Mouse (Mus musculus) lung, postnatal 0 days (tissue): ENCODE measurements around the gene Slc16a12. TPM values are rescaled to one million over a fixed set of nuclear protein-coding genes. Genes with fewer than 3 reads are reported as not detected.
A peak's percentile ranks its signal among the peaks of the same experiment; 100 is the strongest.
"Not testable (repeated sequence)": the region's sequence is repeated elsewhere in the genome, so short reads cannot be mapped to it uniquely, and the experiment has no call there.

Source experiments
- ATAC-seq: fragments of 200-750 bp; cut with Nextera tagmentation; 2 replicates; pipeline ENCODE4 v1.8.0; 2017; ENCODE audit warnings: moderate library complexity
- DNase-seq: peaks from one replicate; pipeline ENCODE4 v3.0.0-alpha.2; 2016; ENCODE audit warnings: low spot score
- H3K27ac ChIP-seq: fragments of 300-500 bp; sonication (generic); 2 replicates; pipeline ENCODE4 v1.5.1; 2014; ENCODE audit warnings: antibody characterized with exemption, mild to moderate bottlenecking, low read length, mixed read lengths
- H3K27me3 ChIP-seq: fragments of 300-500 bp; sonication (generic); replicated peaks from 2 replicates; pipeline ENCODE4 v1.6.1; 2014; ENCODE audit warnings: low read length, mixed read lengths; ENCODE audit not compliant: insufficient read depth
- H3K36me3 ChIP-seq: fragments of 300-500 bp; sonication (generic); 2 replicates; pipeline ENCODE4 v1.6.1; 2014; ENCODE audit warnings: low read length, mixed read lengths; ENCODE audit not compliant: insufficient read depth
- H3K4me1 ChIP-seq: fragments of 300-500 bp; sonication (generic); 2 replicates; pipeline ENCODE4 v1.6.1; 2014; ENCODE audit warnings: antibody characterized with exemption, low read depth, low read length, mixed read lengths; ENCODE audit not compliant: insufficient read depth
- H3K4me2 ChIP-seq: fragments of 300-500 bp; sonication (generic); replicated peaks from 2 replicates; pipeline ENCODE4 v1.6.1; 2014; ENCODE audit warnings: low read depth, mild to moderate bottlenecking, low read length, moderate library complexity, mixed read lengths
- H3K4me3 ChIP-seq: fragments of 300-500 bp; sonication (generic); 2 replicates; pipeline ENCODE4 v1.5.1; 2014; ENCODE audit warnings: low read depth, low read length
- H3K9ac ChIP-seq: fragments of 300-500 bp; sonication (generic); replicated peaks from 2 replicates; pipeline ENCODE4 v1.6.1; 2014; ENCODE audit warnings: low read depth, mild to moderate bottlenecking
- H3K9me3 ChIP-seq: fragments of 300-500 bp; sonication (generic); 2 replicates; pipeline ENCODE4 v1.6.1; 2016; ENCODE audit warnings: low read length, mixed read lengths
- CTCF ChIP-seq: IDR thresholded peaks from 2 replicates; pipeline ENCODE4 v1.5.1; 2016; ENCODE audit warnings: antibody characterized with exemption, mild to moderate bottlenecking
- EP300 ChIP-seq: IDR thresholded peaks from 2 replicates; pipeline ENCODE4 v1.6.1; 2016; ENCODE audit warnings: antibody characterized with exemption, mild to moderate bottlenecking, control low read depth
- WGBS: fragments of 180-500 bp; shearing (Covaris S2); extraction: QIAGEN DNeasy Blood & Tissue Kit; methylation state at CpG from one replicate; pipeline ENCODE4 v1.1.7; 2014; 5-methylcytosine and 5-hydroxymethylcytosine counted together
- polyA plus RNA-seq: library from polyadenylated mRNA; unstranded; fragments of >200 nt; fragmentation: Nextera tagmentation; extraction: Ambion mirVana; gene quantifications from 2 replicates; pipeline ENCODE4 v1.2.1, GENCODE M21; 2015

The Slc16a12 gene
- polyA plus RNA-seq, 1 experiment from 2014 or later: 9.4 TPM

GRCm38 (mm10) chr19:34751150-34751549, 4.1 kb upstream of the Slc16a12 start:
- Histone ChIP-seq H3K36me3 (no peaks in the 10 kb centered on the region), H3K4me2 (no peak overlapping the region), H3K9ac (no peak overlapping the region), H3K27ac (peak overlapping the region; percentile 21; the same call in 1 of the 2 replicates), H3K4me3 (no peak overlapping the region), H3K4me1 (peaks cover 4% of the 10 kb centered on the region; the same call in 1 of the 2 replicates), H3K27me3 (no peaks in the 10 kb centered on the region), H3K9me3 (no peaks in the 10 kb centered on the region)
- DNase-seq (peak; percentile 84), ATAC-seq (peak; percentile 64)
- 44% methylated on average over 4 of the region's 4 CpGs for WGBS
- TF ChIP-seq EP300: peak; percentile 30; the same call in 1 of the 2 replicates
- TF ChIP-seq CTCF: peak; percentile 64

GRCm38 (mm10) chr19:34748992-34749391, 1.9 kb upstream of the Slc16a12 start:
- ATAC-seq (no peak), DNase-seq (no peak)
- H3K9ac ChIP-seq: no peak overlapping the region
- WGBS: 73% methylated on average over 2 of the region's 2 CpGs
- H3K4me2 ChIP-seq: no peak overlapping the region
- no peak for TF ChIP-seq EP300
- no peak for TF ChIP-seq CTCF
- H3K27me3 ChIP-seq: no peaks in the 10 kb centered on the region
- no peaks in the 10 kb centered on the region for H3K36me3 ChIP-seq
- H3K27ac ChIP-seq: no peak overlapping the region
- peaks cover 4% of the 10 kb centered on the region; the same call in 1 of the 2 replicates for H3K4me1 ChIP-seq
- H3K4me3 ChIP-seq: no peak overlapping the region
- H3K9me3 ChIP-seq: no peaks in the 10 kb centered on the region

- H3K4me2 ChIP-seq: peak overlapping the region; percentile 93; the same call in 1 of the 2 replicates
- H3K27ac ChIP-seq: not testable (repeated sequence)
Measured at GRCm38 (mm10) chr19:34747969-34748368, 880 bp upstream of the Slc16a12 start.

GRCm38 (mm10) chr19:34746201-34746600, 888 bp downstream of the Slc16a12 start:
- peak overlapping the region; percentile 70 for H3K4me3 ChIP-seq
- H3K9me3 ChIP-seq: no peaks in the 10 kb centered on the region
- H3K27me3 ChIP-seq: no peaks in the 10 kb centered on the region
- peak overlapping the region; percentile 87 for H3K27ac ChIP-seq
- peak overlapping the region; percentile 46; the same call in 1 of the 2 replicates for H3K9ac ChIP-seq
- ATAC-seq (0 out of 2 replicates have a peak, but pooled peaks have one; percentile 4), DNase-seq (peak; percentile 23)
- H3K4me1 ChIP-seq: no peaks in the 10 kb centered on the region
- no peaks in the 10 kb centered on the region for H3K36me3 ChIP-seq
- TF ChIP-seq EP300: no peak
- TF ChIP-seq CTCF: no peak
- peak overlapping the region; percentile 93 for H3K4me2 ChIP-seq
- 8% methylated on average over 9 of the region's 9 CpGs for WGBS

More at GRCm38 (mm10) chr19:34747969-34748368, 880 bp upstream of the Slc16a12 start:
- not testable (repeated sequence) for DNase-seq, H3K4me3 ChIP-seq, H3K27me3 ChIP-seq, ATAC-seq, H3K9ac ChIP-seq, H3K9me3 ChIP-seq, H3K36me3 ChIP-seq, H3K4me1 ChIP-seq
- 63% methylated on average over 6 of the region's 6 CpGs for WGBS

- ATAC-seq (no peak), DNase-seq (no peak)
- no peaks in the 10 kb centered on the region for H3K27me3 ChIP-seq
- H3K36me3 ChIP-seq: no peaks in the 10 kb centered on the region
- 53% methylated on average over 8 of the region's 8 CpGs for WGBS
- H3K9me3 ChIP-seq: no peaks in the 10 kb centered on the region
- H3K4me1 ChIP-seq: no peaks in the 10 kb centered on the region
- no peak overlapping the region for H3K27ac ChIP-seq
- H3K4me2 ChIP-seq: peak overlapping the region; percentile 93; the same call in 1 of the 2 replicates
- no peak overlapping the region for H3K9ac ChIP-seq
- no peak overlapping the region for H3K4me3 ChIP-seq
- TF ChIP-seq CTCF: no peak
- TF ChIP-seq EP300: no peak
Measured at GRCm38 (mm10) chr19:34745012-34745411, 2.1 kb downstream of the Slc16a12 start.

- Histone ChIP-seq H3K4me1 (no peaks in the 10 kb centered on the region), H3K4me3 (no peak overlapping the region), H3K27me3 (no peaks in the 10 kb centered on the region), H3K36me3 (no peaks in the 10 kb centered on the region), H3K27ac (no peak overlapping the region), H3K9ac (no peak overlapping the region), H3K9me3 (no peaks in the 10 kb centered on the region), H3K4me2 (no peak overlapping the region)
- WGBS: 89% methylated on average over 3 of the region's 3 CpGs
- TF ChIP-seq CTCF: no peak
- TF ChIP-seq EP300: no peak
- DNase-seq (no peak), ATAC-seq (no peak)
Measured at GRCm38 (mm10) chr19:34737916-34738315, 9.2 kb downstream of the Slc16a12 start.

GRCm38 (mm10) chr19:34735900-34736299, 11.2 kb downstream of the Slc16a12 start:
- ATAC-seq (peak; percentile 49), DNase-seq (peak; percentile 40)
- H3K4me1 ChIP-seq: no peaks in the 10 kb centered on the region
- H3K4me3 ChIP-seq: no peak overlapping the region
- 48% methylated on average over 4 of the region's 4 CpGs for WGBS
- H3K9ac ChIP-seq: no peak overlapping the region
- no peak overlapping the region for H3K27ac ChIP-seq
- H3K27me3 ChIP-seq: no peaks in the 10 kb centered on the region
- no peaks in the 10 kb centered on the region for H3K9me3 ChIP-seq
- TF ChIP-seq EP300: no peak
- no peak for TF ChIP-seq CTCF
- H3K36me3 ChIP-seq: no peaks in the 10 kb centered on the region
- no peak overlapping the region for H3K4me2 ChIP-seq
